Mouse (Mus musculus): ENCODE data around the gene Klf7. TPM values are rescaled to one million over a fixed set of nuclear protein-coding genes. Genes with fewer than 3 reads are reported as not detected.

Klf7 gene
- polyA plus RNA-seq (2015; fragmentation: Illumina TruSeq; extraction: RNeasy Lipid Tissue Mini Kit (QIAGEN cat#74804); ENCODE audit: insufficient read depth, low read depth, low replicate concordance), result 4.0 TPM

GRCm38 (mm10) chr1:64121559-64122465, at the start of gene Klf7:
Gene Klf7, minus strand, starts transcription at chr1:64122282.

Data from pancreas, adult 10 weeks (tissue).